8 mouse cellular contexts compared by ENCODE assay signal in the genomic region with DNA sequence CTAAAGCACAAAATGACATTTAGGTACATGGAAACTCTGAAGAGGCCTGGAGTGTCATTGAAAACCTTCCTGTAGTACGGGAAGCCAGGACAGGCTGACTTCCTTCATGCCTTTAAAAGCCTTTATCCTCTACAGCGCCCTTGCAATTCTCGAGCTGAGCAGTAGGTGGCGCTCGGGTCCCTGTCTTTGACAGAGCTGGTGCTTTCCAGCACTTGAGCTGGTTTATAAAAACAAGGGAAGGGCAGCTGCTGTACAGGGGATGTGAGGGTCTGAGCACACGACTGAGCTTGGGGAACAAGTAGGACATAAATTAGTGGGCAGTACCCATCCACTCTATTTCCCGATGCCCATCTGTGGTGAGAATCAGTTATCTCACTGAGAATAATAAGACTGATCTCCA.
DNase-seq lines count a peak whose midpoint lies in the region; ATAC-seq and TF ChIP-seq lines count a peak whose summit lies in the region.

No protein-coding gene starts in this region.

- H3K9ac ChIP-seq in hindbrain, embryonic 15.5 days, result no peak overlapping the region

- H3K4me3 ChIP-seq in hindbrain, embryonic 15.5 days, result no peak overlapping the region
- peak overlapping the region; percentile 24 for H3K4me3 ChIP-seq in left cerebral cortex, adult 2 months
- no peak overlapping the region for H3K4me3 ChIP-seq in midbrain, embryonic 10.5 days

- H3K27ac ChIP-seq in hindbrain, embryonic 15.5 days (replicated peaks), result peak overlapping the region; percentile 63
- H3K27ac ChIP-seq in left cerebral cortex, adult 2 months, result peak overlapping the region; percentile 80
- H3K27ac ChIP-seq in midbrain, embryonic 10.5 days (replicated peaks), result 0 out of 2 replicates have a peak overlapping the region, but pooled peaks have one; percentile 35

- no peaks in the 10 kb centered on the region for H3K9me3 ChIP-seq in hindbrain, embryonic 15.5 days
- H3K9me3 ChIP-seq in midbrain, embryonic 10.5 days (replicated peaks), result no peaks in the 10 kb centered on the region

- peak; percentile 99 for TF ChIP-seq CTCF in left cerebral cortex, adult 2 months (IDR thresholded peaks at IDR 0.05)

- under 1% methylated on average over 7 of the region's 7 CpGs for WGBS in hindbrain, embryonic 15.5 days
- 7% methylated on average over 7 of the region's 7 CpGs for WGBS in midbrain, embryonic 10.5 days

- no peaks in the 10 kb centered on the region for H3K36me3 ChIP-seq in hindbrain, embryonic 15.5 days
- no peaks in the 10 kb centered on the region for H3K36me3 ChIP-seq in midbrain, embryonic 10.5 days

- ATAC-seq in hindbrain, embryonic 15.5 days (ENCODE audit: low FRiP score, low read depth), result peak; percentile 64

- H3K4me2 ChIP-seq in hindbrain, embryonic 15.5 days, result peak overlapping the region; percentile 39

- DNase-seq in WW6 (ENCODE audit: low read depth, low spot score), result peak; percentile 52
- peak; percentile 99 to 100 for DNase-seq in cerebellum, postnatal 10 days
- peak; percentile 94 for DNase-seq in gastrocnemius, adult 18-20 months (ENCODE audit: low spot score)
- DNase-seq in left cerebral cortex, adult 2 months (ENCODE audit: extremely low spot score in 1 of 2, low spot score in 2 of 2), result peak; percentile 93 to 99
- peak; percentile 93 for DNase-seq in midbrain, embryonic 10.5 days (ENCODE audit: low spot score)
- peak; percentile 92 to 94 for DNase-seq in right cerebral cortex, postnatal 36 days (ENCODE audit: low spot score in 2 of 2)
- DNase-seq in yolk sac, embryonic 10.5 days (ENCODE audit: low spot score), result peak; percentile 85

- intact Hi-C loops in left cerebral cortex, adult 2 months (cut with DNase I), result loop anchor here (1.0 to 5.0 kb wide), 3 partner anchors 46 to 469 kb away; no protein-coding TSS in a partner anchor

- no peaks in the 10 kb centered on the region for H3K27me3 ChIP-seq in hindbrain, embryonic 15.5 days
- peaks cover 46% of the 10 kb centered on the region for H3K27me3 ChIP-seq in midbrain, embryonic 10.5 days (ENCODE audit: low read depth, poor library complexity, severe bottlenecking)

- peaks cover 52% of the 10 kb centered on the region for H3K4me1 ChIP-seq in hindbrain, embryonic 15.5 days (replicated peaks)
- H3K4me1 ChIP-seq in midbrain, embryonic 10.5 days, result peaks cover 60% of the 10 kb centered on the region
